Mouse (Mus musculus) neural tube, embryonic 14.5 days (tissue): Measurements from ENCODE around the gene Tex38. TPM values are rescaled to one million over a fixed set of nuclear protein-coding genes. Genes with fewer than 3 reads are reported as not detected.

Experiments
- ATAC-seq: fragments of 200-750 bp; cut with Nextera tagmentation; 2 replicates; pipeline ENCODE4 v1.8.0; 2017; ENCODE audit warnings: low read depth, mild to moderate bottlenecking, moderate TSS enrichment, moderate library complexity
- H3K27ac ChIP-seq: fragments of 300-500 bp; sonication (generic); 2 replicates; pipeline ENCODE4 v1.5.1; 2014; ENCODE audit warnings: low read depth, mild to moderate bottlenecking, control low read depth, low read length, moderate library complexity, mixed read lengths
- H3K27me3 ChIP-seq: fragments of 300-500 bp; sonication (generic); 2 replicates; pipeline ENCODE4 v1.6.1; 2014; ENCODE audit warnings: low read length; ENCODE audit not compliant: control insufficient read depth, insufficient read depth
- H3K36me3 ChIP-seq: fragments of 300-500 bp; sonication (generic); 2 replicates; pipeline ENCODE4 v1.6.1; 2014; ENCODE audit warnings: low read length, mixed read lengths; ENCODE audit not compliant: control insufficient read depth, insufficient read depth
- H3K4me1 ChIP-seq: fragments of 300-500 bp; sonication (generic); 2 replicates; pipeline ENCODE4 v1.6.1; 2014; ENCODE audit warnings: low read length; ENCODE audit not compliant: control insufficient read depth, insufficient read depth
- H3K4me2 ChIP-seq: fragments of 300-500 bp; sonication (generic); 2 replicates; pipeline ENCODE4 v1.6.1; 2014; ENCODE audit warnings: mild to moderate bottlenecking, low read depth, low read length, control low read depth
- H3K4me3 ChIP-seq: fragments of 300-500 bp; sonication (generic); 2 replicates; pipeline ENCODE4 v1.5.1; 2014; ENCODE audit warnings: low read depth, low read length, control low read depth, mixed read lengths
- H3K9ac ChIP-seq: fragments of 300-500 bp; sonication (generic); replicated peaks from 2 replicates; pipeline ENCODE4 v1.6.1; 2014; ENCODE audit warnings: low read depth, mild to moderate bottlenecking, control low read depth, low read length, mixed read lengths
- H3K9me3 ChIP-seq: fragments of 300-500 bp; sonication (generic); 2 replicates; pipeline ENCODE4 v1.6.1; 2016; ENCODE audit warnings: low read length; ENCODE audit not compliant: control insufficient read depth
- WGBS: fragments of 180-500 bp; shearing (Covaris S2); extraction: QIAGEN DNeasy Blood & Tissue Kit; methylation state at CpG from one replicate; pipeline ENCODE4 v1.1.7; 2014; 5-methylcytosine and 5-hydroxymethylcytosine counted together
- polyA plus RNA-seq: library from polyadenylated mRNA; unstranded; fragments of >200 nt; fragmentation: Nextera tagmentation; extraction: Ambion mirVana; gene quantifications from 2 replicates; pipeline ENCODE4 v1.2.1, GENCODE M21; 2014

The Tex38 gene
- polyA plus RNA-seq, 1 experiment from 2014 or later, result 0.54 TPM

DNA sequence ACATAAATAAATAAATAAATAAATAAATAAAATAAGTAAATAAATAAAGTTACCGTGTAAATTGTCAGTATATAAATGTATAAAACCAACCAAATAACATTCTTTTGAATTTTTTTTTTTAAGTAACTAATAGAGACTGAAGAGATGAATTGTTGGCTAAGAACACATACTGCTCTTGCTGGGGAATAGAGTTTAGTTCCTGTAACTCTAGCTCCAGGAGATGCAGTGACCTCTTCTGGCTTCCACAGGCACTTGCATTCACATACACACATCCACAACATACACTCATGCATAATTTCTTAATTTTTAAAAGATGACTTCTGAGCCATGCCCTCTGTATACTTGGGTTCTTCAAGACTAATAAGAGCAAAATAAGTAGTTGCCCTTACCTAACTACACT lies 26.0 kb downstream of the Tex38 start:
- Histone ChIP-seq H3K4me3 (no peak overlapping the region), H3K36me3 (peaks cover 4% of the 10 kb centered on the region; the same call in 1 of the 2 replicates), H3K4me2 (no peak overlapping the region), H3K9me3 (no peaks in the 10 kb centered on the region), H3K4me1 (no peaks in the 10 kb centered on the region), H3K9ac (no peak overlapping the region), H3K27me3 (no peaks in the 10 kb centered on the region), H3K27ac (no peak overlapping the region)
- no peak for ATAC-seq
- WGBS, result 91% methylated on average over 1 of the region's 1 CpGs

GRCm38 (mm10) chr4:115754101-115754500 lies 26.7 kb downstream of the Tex38 start:
- Histone ChIP-seq H3K36me3 (peaks cover 4% of the 10 kb centered on the region; the same call in 1 of the 2 replicates), H3K4me1 (no peaks in the 10 kb centered on the region), H3K27ac (no peak overlapping the region), H3K9me3 (no peaks in the 10 kb centered on the region), H3K4me3 (no peak overlapping the region), H3K9ac (no peak overlapping the region), H3K27me3 (no peaks in the 10 kb centered on the region), H3K4me2 (no peak overlapping the region)
- WGBS, result 93% methylated on average over 3 of the region's 3 CpGs
- ATAC-seq, result no peak

- H3K9ac ChIP-seq, result no peak overlapping the region
- H3K4me3 ChIP-seq, result no peak overlapping the region
- no peaks in the 10 kb centered on the region for H3K27me3 ChIP-seq
- H3K9me3 ChIP-seq, result no peaks in the 10 kb centered on the region
- H3K27ac ChIP-seq, result no peak overlapping the region
- ATAC-seq, result no peak
- 80% methylated on average over 1 of the region's 1 CpGs for WGBS
- no peaks in the 10 kb centered on the region for H3K4me1 ChIP-seq
- H3K4me2 ChIP-seq, result no peak overlapping the region
- peaks cover 13% of the 10 kb centered on the region; the same call in 1 of the 2 replicates for H3K36me3 ChIP-seq
Measured at GRCm38 (mm10) chr4:115749336-115749735, 31.5 kb downstream of the Tex38 start.

DNA sequence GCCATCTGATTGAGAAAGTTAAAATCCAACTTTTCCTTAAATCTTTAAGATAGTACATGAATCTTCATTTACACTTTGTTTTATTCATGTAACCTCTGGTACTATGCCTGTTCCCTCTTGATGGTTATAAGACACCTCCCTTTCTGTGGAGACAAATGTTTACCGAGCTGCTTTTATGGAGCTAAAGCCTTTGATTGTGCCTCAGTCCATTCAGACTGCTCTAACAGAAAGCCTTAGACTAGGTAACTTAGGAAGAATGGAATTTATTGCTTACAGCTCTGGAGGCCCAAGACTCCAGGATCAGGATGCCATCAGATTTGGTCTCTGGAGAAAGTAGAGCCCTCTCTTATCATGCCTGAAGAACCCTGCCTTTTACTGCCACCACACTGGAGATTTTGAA lies 32.6 kb downstream of the Tex38 start:
- H3K4me1 ChIP-seq, result no peaks in the 10 kb centered on the region
- no peak overlapping the region for H3K27ac ChIP-seq
- H3K9ac ChIP-seq, result no peak overlapping the region
- peaks cover 14% of the 10 kb centered on the region; the same call in 1 of the 2 replicates for H3K36me3 ChIP-seq
- no peaks in the 10 kb centered on the region for H3K9me3 ChIP-seq
- H3K4me2 ChIP-seq, result no peak overlapping the region
- no peak for ATAC-seq
- no peaks in the 10 kb centered on the region for H3K27me3 ChIP-seq
- WGBS, result 14% methylated on average over 1 of the region's 1 CpGs
- no peak overlapping the region for H3K4me3 ChIP-seq

DNA sequence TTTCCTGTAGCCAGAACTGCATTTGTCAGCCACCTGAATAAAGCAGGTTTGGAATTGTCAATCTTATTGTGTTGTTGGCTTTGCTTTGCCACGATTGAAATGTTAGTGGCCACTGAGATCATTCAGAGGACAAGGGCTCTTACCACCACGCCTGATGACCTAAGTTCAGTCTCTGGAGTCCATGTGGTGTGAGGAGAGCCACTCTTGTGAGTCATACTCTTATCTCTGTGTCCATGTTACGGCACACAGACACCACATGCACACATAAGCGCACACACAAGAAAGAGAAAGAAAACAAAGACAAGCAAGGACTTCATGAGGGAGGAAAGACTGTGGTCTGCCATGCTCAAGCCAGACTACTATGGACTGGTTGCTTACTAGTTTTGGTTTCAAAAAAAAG lies 37.7 kb downstream of the Tex38 start:
- peaks cover 12% of the 10 kb centered on the region for H3K4me1 ChIP-seq
- H3K9ac ChIP-seq, result no peak overlapping the region
- H3K27ac ChIP-seq, result no peak overlapping the region
- ATAC-seq, result no peak
- no peak overlapping the region for H3K4me2 ChIP-seq
- WGBS, result 90% methylated on average over 4 of the region's 4 CpGs
- H3K36me3 ChIP-seq, result peaks cover 5% of the 10 kb centered on the region
- H3K4me3 ChIP-seq, result no peak overlapping the region
- H3K27me3 ChIP-seq, result no peaks in the 10 kb centered on the region
- no peaks in the 10 kb centered on the region for H3K9me3 ChIP-seq

DNA sequence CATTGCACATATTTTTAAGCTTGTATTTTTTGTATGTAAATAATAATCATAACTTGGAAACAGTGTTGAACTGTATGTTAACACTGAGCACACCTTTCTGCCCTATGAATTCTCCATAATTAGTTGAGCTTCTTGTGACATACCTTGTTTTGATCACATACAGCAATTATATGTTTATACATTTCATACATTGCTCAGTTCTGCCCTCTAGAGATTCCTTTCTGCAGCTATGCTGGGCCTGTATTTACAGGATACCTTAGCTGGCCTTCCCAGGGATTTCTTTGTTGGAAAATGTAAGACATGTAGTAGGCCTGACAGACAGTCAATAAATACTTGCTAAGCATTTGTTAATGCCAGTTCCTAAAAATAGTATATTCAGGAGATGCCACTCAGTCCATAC lies 38.2 kb downstream of the Tex38 start:
- ATAC-seq, result no peak
- Histone ChIP-seq H3K4me1 (peaks cover 12% of the 10 kb centered on the region), H3K27ac (no peak overlapping the region), H3K27me3 (no peaks in the 10 kb centered on the region), H3K4me2 (no peak overlapping the region), H3K4me3 (no peak overlapping the region), H3K9ac (no peak overlapping the region), H3K9me3 (no peaks in the 10 kb centered on the region), H3K36me3 (peaks cover 4% of the 10 kb centered on the region)

GRCm38 (mm10) chr4:115738481-115738985 lies 42.3 kb downstream of the Tex38 start:
- peak overlapping the region; percentile 63 for H3K4me2 ChIP-seq
- H3K36me3 ChIP-seq, result peaks cover under 1% of the 10 kb centered on the region
- WGBS, result 54% methylated on average over 13 of the region's 13 CpGs
- ATAC-seq, result no peak
- H3K9ac ChIP-seq, result peak overlapping the region; percentile 18; the same call in 1 of the 2 replicates
- no peak overlapping the region for H3K27ac ChIP-seq
- H3K27me3 ChIP-seq, result no peaks in the 10 kb centered on the region
- peaks cover 12% of the 10 kb centered on the region for H3K4me1 ChIP-seq
- H3K9me3 ChIP-seq, result no peaks in the 10 kb centered on the region
- peak overlapping the region; percentile 50 for H3K4me3 ChIP-seq

DNA sequence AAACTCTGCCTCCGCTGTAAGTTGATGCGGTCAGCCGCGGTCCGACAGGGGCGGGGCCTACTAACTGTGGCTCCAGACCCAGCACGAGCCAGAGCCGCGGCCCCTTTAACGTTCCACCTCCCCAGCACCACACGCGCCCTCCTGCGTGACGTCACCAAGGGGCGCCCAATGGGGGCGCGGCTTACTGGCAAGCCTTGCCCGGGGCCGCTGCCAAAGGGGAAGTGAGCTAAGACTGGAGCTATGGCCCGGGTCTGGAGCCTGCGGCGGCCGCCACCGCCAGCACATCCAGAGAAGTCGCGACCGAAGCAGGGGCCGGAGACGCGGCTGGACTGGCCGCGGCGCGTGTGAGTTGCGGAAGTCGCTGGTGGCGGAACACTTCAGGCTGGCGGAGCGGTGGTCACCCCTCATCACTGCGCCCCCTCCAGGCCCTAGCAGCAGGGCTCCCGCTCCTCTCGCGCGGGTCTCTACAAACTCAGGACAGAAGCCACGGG lies 43.2 kb downstream of the Tex38 start, which contains the start of gene Efcab14:
TSS of gene Efcab14 (plus strand) at position 194 of the 491 bp plus-strand sequence.
- peak; percentile 100 for ATAC-seq
- peak within 1 kb of the TSS; percentile 75 for H3K9ac ChIP-seq
- WGBS, result under 1% methylated on average over 45 of the region's 45 CpGs

GRCm38 (mm10) chr4:115734867-115735266 lies 46.0 kb downstream of the Tex38 start:
- no peaks in the 10 kb centered on the region for H3K9me3 ChIP-seq
- no peak overlapping the region for H3K9ac ChIP-seq
- H3K4me1 ChIP-seq, result peaks cover 12% of the 10 kb centered on the region
- H3K36me3 ChIP-seq, result no peaks in the 10 kb centered on the region
- WGBS, result 75% methylated on average over 4 of the region's 4 CpGs
- no peak for ATAC-seq
- no peak overlapping the region for H3K4me3 ChIP-seq
- no peak overlapping the region for H3K27ac ChIP-seq
- H3K27me3 ChIP-seq, result no peaks in the 10 kb centered on the region
- no peak overlapping the region for H3K4me2 ChIP-seq

More for the DNA sequence above, 43.2 kb downstream of the Tex38 start, which contains the start of gene Efcab14:
- Histone ChIP-seq H3K27ac (peak within 1 kb of the TSS; percentile 76), H3K36me3 (no peaks in the 10 kb centered on the region; the same call in none of the 2 replicates), H3K4me2 (peak within 1 kb of the TSS; percentile 63), H3K27me3 (no peaks in the 10 kb centered on the region), H3K9me3 (no peaks in the 10 kb centered on the region), H3K4me1 (peaks cover 12% of the 10 kb centered on the region), H3K4me3 (peak within 1 kb of the TSS; percentile 50)
